Comparison of ENCODE assay signal across 29 mouse cellular contexts in the genomic region with DNA sequence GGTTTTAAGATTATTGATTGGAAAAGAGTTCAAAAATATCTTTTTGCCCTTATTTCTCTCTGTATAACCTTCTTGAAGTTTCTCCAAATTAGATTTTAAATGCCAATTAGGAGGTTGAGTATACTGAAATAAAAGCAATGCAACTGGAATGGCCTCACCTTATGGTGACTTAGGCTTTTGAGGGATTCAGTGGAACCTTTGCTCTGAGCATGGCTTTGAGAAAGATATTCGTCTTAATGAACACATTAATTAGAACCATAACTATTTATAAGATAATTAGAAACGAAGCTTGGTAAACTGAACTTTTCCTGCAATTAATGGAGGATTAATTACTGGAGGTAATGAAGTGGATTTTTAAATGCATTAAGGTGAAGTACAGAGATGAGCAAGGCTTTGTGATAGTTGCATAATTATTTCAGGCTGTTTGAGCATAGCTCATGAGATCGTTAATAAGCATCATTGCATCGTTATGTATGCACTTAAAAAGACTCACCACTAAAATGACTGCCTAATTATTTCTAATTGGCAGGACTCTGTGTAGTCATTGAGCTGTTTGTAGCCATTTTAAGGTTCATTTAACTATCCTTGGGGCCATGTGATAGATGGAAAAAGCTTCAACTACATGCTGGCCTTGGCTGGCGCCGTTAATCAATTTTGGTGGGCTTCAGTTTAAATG. TPM values are rescaled to one million over a fixed set of nuclear protein-coding genes. Genes with fewer than 3 reads are reported as not detected.
DNase-seq lines count a peak whose midpoint lies in the region; ATAC-seq lines count a peak whose summit lies in the region.
"Had no signal": no experiment of that assay in that cellular context is flagged by ENCODE, and none has a peak within 500 bp of the region (broad histone marks: within the 10 kb centered on the region; RNA-seq: fewer than 3 reads in every experiment).

No protein-coding gene starts in this region.

- H3K27ac ChIP-seq in neural tube, embryonic 12.5 days = no peak overlapping the region
- H3K27ac ChIP-seq in midbrain, embryonic 13.5 days = no peak overlapping the region
- H3K27ac ChIP-seq: heart, embryonic 15.5 days; hindbrain, embryonic 10.5 days; left cerebral cortex, adult 2 months; stomach, embryonic 15.5 days had no signal

- WGBS in neural tube, embryonic 12.5 days = 79% methylated on average over 6 of the region's 6 CpGs
- 76% methylated on average over 6 of the region's 6 CpGs for WGBS in midbrain, embryonic 13.5 days

- H3K9ac ChIP-seq in neural tube, embryonic 12.5 days = no peak overlapping the region
- no peak overlapping the region for H3K9ac ChIP-seq in midbrain, embryonic 13.5 days (replicated peaks)
- H3K9ac ChIP-seq: heart, embryonic 15.5 days; stomach, embryonic 15.5 days had no signal

- H3K4me3 ChIP-seq in neural tube, embryonic 12.5 days = no peak overlapping the region
- H3K4me3 ChIP-seq in midbrain, embryonic 13.5 days (replicated peaks) = no peak overlapping the region
- H3K4me3 ChIP-seq: heart, embryonic 15.5 days; hindbrain, embryonic 10.5 days; left cerebral cortex, adult 2 months; megakaryocyte, embryonic 14.5 days; stomach, embryonic 15.5 days had no signal

- H3K4me1 ChIP-seq in neural tube, embryonic 12.5 days = no peaks in the 10 kb centered on the region
- no peaks in the 10 kb centered on the region for H3K4me1 ChIP-seq in midbrain, embryonic 13.5 days (replicated peaks)
- H3K4me1 ChIP-seq: heart, embryonic 15.5 days; hindbrain, embryonic 10.5 days; megakaryocyte, embryonic 14.5 days; stomach, embryonic 15.5 days had no signal

- H3K36me3 ChIP-seq in neural tube, embryonic 12.5 days = no peaks in the 10 kb centered on the region
- 0 out of 2 replicates have a peak, but pooled peaks cover 1% of the 10 kb centered on the region for H3K36me3 ChIP-seq in midbrain, embryonic 13.5 days
- H3K36me3 ChIP-seq: heart, embryonic 15.5 days; stomach, embryonic 15.5 days had no signal

- DNase-seq in embryo, embryonic 11 days = peak; percentile 10
- DNase-seq in embryo, embryonic 10 days (ENCODE audit: low spot score) = no peak
- DNase-seq in neural tube, embryonic 10.5 days (ENCODE audit: extremely low spot score, low spot score) = no peak
- peak; percentile 78 for DNase-seq in retina, postnatal 1 day
- DNase-seq in heart, adult 8-10 months (ENCODE audit: low spot score) = no peak
- DNase-seq: adrenal gland, postnatal 14 days; cerebellum, adult 11 months; cerebellum, postnatal 10 days; gastrocnemius, postnatal 14 days; heart, adult 18-20 months; kidney, adult 2 months; kidney, postnatal 14 days; lung, adult 18-20 months; lung, postnatal 14 days; right cerebral cortex, postnatal 25 days; thymus, adult 18-20 months had no signal

- H3K9me3 ChIP-seq in neural tube, embryonic 12.5 days = no peaks in the 10 kb centered on the region
- no peaks in the 10 kb centered on the region for H3K9me3 ChIP-seq in midbrain, embryonic 13.5 days
- H3K9me3 ChIP-seq: heart, embryonic 15.5 days; megakaryocyte, embryonic 14.5 days; stomach, embryonic 15.5 days had no signal

- no peak overlapping the region for H3K4me2 ChIP-seq in neural tube, embryonic 12.5 days (replicated peaks)
- H3K4me2 ChIP-seq in midbrain, embryonic 13.5 days (replicated peaks) = no peak overlapping the region
- H3K4me2 ChIP-seq: heart, embryonic 15.5 days; liver, embryonic 11.5 days; stomach, embryonic 15.5 days had no signal

- no peaks in the 10 kb centered on the region for H3K27me3 ChIP-seq in neural tube, embryonic 12.5 days (replicated peaks)
- H3K27me3 ChIP-seq in midbrain, embryonic 13.5 days = no peaks in the 10 kb centered on the region
- H3K27me3 ChIP-seq: heart, embryonic 15.5 days; megakaryocyte, embryonic 14.5 days; stomach, embryonic 15.5 days had no signal

- ATAC-seq in neural tube, embryonic 12.5 days (ENCODE audit: low FRiP score, low read depth) = peak; percentile 44; the same call in 1 of the 2 replicates
- ATAC-seq in midbrain, embryonic 13.5 days = 0 out of 2 replicates have a peak, but pooled peaks have one; percentile 9
- no peak for ATAC-seq in megakaryocyte-erythroid progenitor cell, adult 5-6 weeks (replicated peaks; ENCODE audit: low FRiP score, low TSS enrichment, poor library complexity, severe bottlenecking)
- ATAC-seq: activated CD4-positive, CD25-positive, alpha-beta regulatory T cell, adult 4 months; CD4-positive, CD25-positive, alpha-beta regulatory T cell, adult 4 months; inflammation-experienced regulatory T-cells, adult 6 months had no signal

RNA-seq across cellular contexts. Expression of gene Shox2, which starts 55.0 kb away (rescaled TPM):
- polyA plus RNA-seq in neural tube, embryonic 12.5 days (2016; fragmentation: Nextera tagmentation; extraction: Ambion mirVana) = 28.4 and 28.9 TPM in 2 replicates
- polyA plus RNA-seq in midbrain, embryonic 13.5 days (2015; fragmentation: Nextera tagmentation; extraction: Ambion mirVana) = 90.2 and 104 TPM in 2 replicates
- total RNA-seq in megakaryocyte-erythroid progenitor cell, adult 5-6 weeks (2014; fragmentation: Nextera tagmentation) = not detected in 2 replicates
- total RNA-seq in megakaryocyte-erythroid progenitor cell, adult 5-6 weeks (2017) = not detected in 2 replicates
- 1 to 10 TPM in 2 of 4 experiments, under 1 TPM in 2; 0.50 to 1.4 (median 0.93) TPM for total RNA-seq in heart, adult 8-10 months (2022)
- total RNA-seq: left cerebral cortex, adult 2 months had no signal
- polyA plus RNA-seq: activated CD4-positive, CD25-positive, alpha-beta regulatory T cell, adult 4 months; CD4-positive, CD25-positive, alpha-beta regulatory T cell, adult 4 months; inflammation-experienced regulatory T-cells, adult 6 months; spleen, adult 2 months had no signal

RNA-seq across cellular contexts. Expression of gene Rsrc1, which starts 55.3 kb away (rescaled TPM):
- polyA plus RNA-seq in neural tube, embryonic 12.5 days (2016; fragmentation: Nextera tagmentation; extraction: Ambion mirVana) = 37.9 and 46.7 TPM in 2 replicates
- 44.6 and 49.5 TPM in 2 replicates for polyA plus RNA-seq in midbrain, embryonic 13.5 days (2015; fragmentation: Nextera tagmentation; extraction: Ambion mirVana)
- total RNA-seq in megakaryocyte-erythroid progenitor cell, adult 5-6 weeks (2014; fragmentation: Nextera tagmentation) = 30.5 and 30.9 TPM in 2 replicates
- 41.3 and 50.2 TPM in 2 replicates for total RNA-seq in megakaryocyte-erythroid progenitor cell, adult 5-6 weeks (2017)
- total RNA-seq in heart, adult 8-10 months (2022) = 10 to 100 TPM; 10.7 to 13.9 (median 11.9) TPM

Comparison
In these comparisons a context has a peak if more than half of its experiments do, and no peak if none do; other contexts are left out.
1. DNase-seq: peak in embryo, embryonic 11 days (single experiment) and retina, postnatal 1 day (single experiment); none in embryo, embryonic 10 days (single experiment), neural tube, embryonic 10.5 days (single experiment) and heart, adult 8-10 months (single experiment).